Mouse (Mus musculus) limb, embryonic 11.5 days (tissue): Measurements from ENCODE around the gene Obsl1. TPM values are rescaled to one million over a fixed set of nuclear protein-coding genes. Genes with fewer than 3 reads are reported as not detected.

Experiments used
- ATAC-seq: fragments of 200-750 bp; cut with Nextera tagmentation; 2 replicates; pipeline ENCODE4 v1.8.0; 2017; ENCODE audit warnings: low read depth; ENCODE audit not compliant: insufficient number of reproducible peaks, low FRiP score, low TSS enrichment
- DNase-seq: peaks from one replicate; pipeline ENCODE4 v3.0.0-alpha.2; 2015; ENCODE audit warnings: low spot score
- H3K27ac ChIP-seq: fragments of 300-500 bp; sonication (generic); replicated peaks from 2 replicates; pipeline ENCODE4 v1.5.1; 2014; ENCODE audit warnings: low read depth, mild to moderate bottlenecking, low read length
- H3K27me3 ChIP-seq: fragments of 300-500 bp; sonication (generic); 2 replicates; pipeline ENCODE4 v1.6.1; 2014; ENCODE audit warnings: mild to moderate bottlenecking, low read length, mixed read lengths; ENCODE audit not compliant: control insufficient read depth, insufficient read depth
- H3K36me3 ChIP-seq: fragments of 300-500 bp; sonication (generic); 2 replicates; pipeline ENCODE4 v1.6.1; 2014; ENCODE audit warnings: mild to moderate bottlenecking, low read length, moderate library complexity, mixed read lengths; ENCODE audit not compliant: control insufficient read depth, insufficient read depth
- H3K4me1 ChIP-seq: fragments of 300-500 bp; sonication (generic); 2 replicates; pipeline ENCODE4 v1.6.1; 2014; ENCODE audit warnings: low read length, mixed read lengths; ENCODE audit not compliant: control insufficient read depth, insufficient read depth
- H3K4me2 ChIP-seq: fragments of 300-500 bp; sonication (generic); 2 replicates; pipeline ENCODE4 v1.6.1; 2014; ENCODE audit warnings: low read depth, mild to moderate bottlenecking, moderate library complexity; ENCODE audit not compliant: severe bottlenecking
- H3K4me3 ChIP-seq: fragments of 300-500 bp; sonication (generic); 2 replicates; pipeline ENCODE4 v1.5.1; 2014; ENCODE audit warnings: low read depth, low read length
- H3K9ac ChIP-seq: fragments of 300-500 bp; sonication (generic); 2 replicates; pipeline ENCODE4 v1.6.1; 2014; ENCODE audit warnings: mild to moderate bottlenecking, low read length
- H3K9me3 ChIP-seq: fragments of 300-500 bp; sonication (generic); 2 replicates; pipeline ENCODE4 v1.6.1; 2016; ENCODE audit warnings: low read length; ENCODE audit not compliant: control insufficient read depth
- WGBS: fragments of 180-500 bp; shearing (Covaris S2); extraction: QIAGEN DNeasy Blood & Tissue Kit; methylation state at CpG from one replicate; pipeline ENCODE4 v1.1.7; 2014; 5-methylcytosine and 5-hydroxymethylcytosine counted together
- polyA plus RNA-seq: library from polyadenylated mRNA; unstranded; fragments of >200 nt; fragmentation: Nextera tagmentation; extraction: Ambion mirVana; gene quantifications from 2 replicates; pipeline ENCODE4 v1.2.1, GENCODE M21; 2014

Obsl1 gene
- polyA plus RNA-seq, 1 experiment from 2014 or later: 67.4 TPM

DNA sequence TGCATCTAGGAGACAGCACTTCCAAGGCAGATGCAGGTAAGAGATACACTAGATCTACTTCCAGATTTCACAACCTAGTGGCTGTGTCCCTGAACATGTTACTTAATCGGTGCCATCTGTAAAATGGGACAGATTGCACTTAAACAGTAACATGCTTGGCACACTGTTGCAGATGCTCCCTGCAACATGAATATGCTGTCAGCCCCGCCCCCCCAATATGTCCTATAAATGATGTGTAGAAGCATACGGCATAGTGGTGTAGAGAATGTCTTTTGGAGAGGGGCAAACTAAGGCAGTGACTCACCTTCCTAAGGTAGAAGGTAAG lies 28.3 kb downstream of the Obsl1 start:
- no peak overlapping the region for H3K27ac ChIP-seq
- H3K27me3 ChIP-seq: peaks cover 32% of the 10 kb centered on the region
- H3K4me3 ChIP-seq: peak overlapping the region; percentile 85
- H3K9ac ChIP-seq: no peak overlapping the region
- H3K9me3 ChIP-seq: no peaks in the 10 kb centered on the region
- ATAC-seq (no peak), DNase-seq (no peak)
- WGBS: 52% methylated on average over 3 of the region's 3 CpGs
- peaks cover 7% of the 10 kb centered on the region for H3K36me3 ChIP-seq
- H3K4me1 ChIP-seq: peaks cover 16% of the 10 kb centered on the region
- peak overlapping the region; percentile 93 for H3K4me2 ChIP-seq

DNA sequence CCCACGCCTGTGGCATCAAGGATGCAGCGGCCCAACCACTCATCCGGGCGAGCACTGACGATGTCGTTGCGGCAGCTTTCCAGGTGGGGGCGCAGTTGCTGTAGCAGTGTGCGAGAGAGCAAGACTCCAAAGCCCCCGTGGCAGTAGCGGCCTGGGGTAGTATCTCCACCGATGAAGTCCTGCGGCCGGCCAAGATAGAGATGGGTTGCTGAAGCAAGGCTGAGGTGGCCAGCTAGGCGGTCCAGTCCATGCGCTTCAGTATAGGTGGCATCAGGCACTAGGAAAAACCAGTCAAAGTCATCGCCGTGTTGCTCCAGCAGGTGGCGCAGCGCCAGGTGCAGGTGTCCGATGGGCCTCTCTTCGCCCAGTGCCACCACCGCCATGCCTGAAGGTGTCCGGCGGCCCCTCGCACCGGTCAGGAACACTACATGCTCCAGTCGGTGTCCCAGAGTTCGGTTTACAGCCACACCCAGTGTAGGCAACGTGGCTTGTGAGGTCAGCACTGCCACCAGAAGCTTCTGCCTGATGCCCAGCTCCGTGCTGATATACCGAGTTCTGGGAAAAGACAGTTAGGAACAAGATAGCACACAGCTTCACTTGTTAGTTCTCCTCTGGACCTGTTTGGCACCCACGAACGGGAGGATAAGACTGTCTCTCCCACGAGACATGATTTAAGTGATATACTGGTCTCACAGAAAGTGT lies 28.8 kb downstream of the Obsl1 start:
- Histone ChIP-seq H3K9me3 (no peaks in the 10 kb centered on the region), H3K36me3 (peaks cover 7% of the 10 kb centered on the region), H3K4me2 (peak overlapping the region; percentile 93), H3K4me3 (peak overlapping the region; percentile 12; the same call in 1 of the 2 replicates), H3K9ac (no peak overlapping the region), H3K27me3 (peaks cover 27% of the 10 kb centered on the region), H3K27ac (no peak overlapping the region), H3K4me1 (peaks cover 16% of the 10 kb centered on the region)
- DNase-seq (peak; percentile 95), ATAC-seq (peak; percentile 26; the same call in 1 of the 2 replicates)
- 15% methylated on average over 35 of the region's 35 CpGs for WGBS

DNA sequence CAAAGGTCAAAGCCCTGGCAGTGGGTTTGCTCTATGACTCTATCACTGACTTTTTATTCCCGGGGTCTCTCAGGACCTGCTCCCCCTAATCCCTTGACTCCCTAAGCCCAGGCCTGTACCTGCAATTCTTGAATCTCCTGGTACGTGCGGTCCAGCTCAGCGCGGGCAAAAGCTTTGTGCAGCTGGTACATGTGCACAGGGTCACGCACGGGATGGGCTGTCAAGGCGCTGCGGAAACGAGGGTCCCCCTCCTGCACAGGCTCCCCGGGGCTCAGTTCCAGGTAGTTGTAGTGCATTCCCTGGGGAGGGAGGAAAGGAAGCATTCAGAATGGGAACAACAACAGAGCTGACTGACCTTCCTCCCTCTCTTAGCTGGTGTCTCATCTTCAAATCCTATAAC lies 29.8 kb downstream of the Obsl1 start:
- no peak for DNase-seq
- WGBS: 93% methylated on average over 11 of the region's 11 CpGs
- Histone ChIP-seq H3K9ac (no peak overlapping the region), H3K27ac (no peak overlapping the region), H3K9me3 (no peaks in the 10 kb centered on the region), H3K4me2 (no peak overlapping the region), H3K4me3 (no peak overlapping the region), H3K4me1 (peaks cover 16% of the 10 kb centered on the region), H3K36me3 (peaks cover 7% of the 10 kb centered on the region), H3K27me3 (peaks cover 19% of the 10 kb centered on the region)
- ATAC-seq: no peak

DNA sequence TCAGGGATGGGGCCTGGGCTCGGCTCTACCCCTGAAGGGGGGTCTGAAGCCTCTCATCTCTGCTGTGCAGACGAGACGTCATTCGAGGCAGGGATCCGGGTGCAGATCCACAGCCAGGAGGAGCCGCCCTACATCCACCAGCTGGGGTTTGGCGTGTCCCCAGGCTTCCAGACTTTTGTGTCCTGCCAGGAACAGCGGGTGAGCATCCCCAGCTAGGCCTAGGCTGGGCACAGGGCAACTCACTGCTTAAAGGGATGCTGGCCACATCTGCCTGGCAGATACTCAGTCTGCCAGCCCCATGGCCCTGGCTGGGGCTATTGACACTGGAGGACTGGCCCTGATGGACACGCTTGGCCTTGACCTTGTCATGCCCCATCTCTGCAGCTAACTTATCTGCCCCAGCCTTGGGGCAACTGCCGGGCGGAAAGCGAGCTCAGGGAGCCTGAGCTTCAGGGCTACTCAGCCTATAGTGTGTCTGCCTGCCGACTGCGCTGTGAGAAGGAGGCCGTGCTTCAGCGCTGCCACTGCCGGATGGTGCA lies 36.9 kb downstream of the Obsl1 start:
- no peak overlapping the region for H3K9ac ChIP-seq
- H3K27me3 ChIP-seq: peaks cover 2% of the 10 kb centered on the region; the same call in 1 of the 2 replicates
- no peaks in the 10 kb centered on the region for H3K4me1 ChIP-seq
- ATAC-seq (no peak), DNase-seq (no peak)
- H3K4me2 ChIP-seq: no peak overlapping the region
- WGBS: 73% methylated on average over 17 of the region's 17 CpGs
- H3K36me3 ChIP-seq: no peaks in the 10 kb centered on the region
- H3K4me3 ChIP-seq: no peak overlapping the region
- H3K9me3 ChIP-seq: no peaks in the 10 kb centered on the region
- H3K27ac ChIP-seq: no peak overlapping the region

DNA sequence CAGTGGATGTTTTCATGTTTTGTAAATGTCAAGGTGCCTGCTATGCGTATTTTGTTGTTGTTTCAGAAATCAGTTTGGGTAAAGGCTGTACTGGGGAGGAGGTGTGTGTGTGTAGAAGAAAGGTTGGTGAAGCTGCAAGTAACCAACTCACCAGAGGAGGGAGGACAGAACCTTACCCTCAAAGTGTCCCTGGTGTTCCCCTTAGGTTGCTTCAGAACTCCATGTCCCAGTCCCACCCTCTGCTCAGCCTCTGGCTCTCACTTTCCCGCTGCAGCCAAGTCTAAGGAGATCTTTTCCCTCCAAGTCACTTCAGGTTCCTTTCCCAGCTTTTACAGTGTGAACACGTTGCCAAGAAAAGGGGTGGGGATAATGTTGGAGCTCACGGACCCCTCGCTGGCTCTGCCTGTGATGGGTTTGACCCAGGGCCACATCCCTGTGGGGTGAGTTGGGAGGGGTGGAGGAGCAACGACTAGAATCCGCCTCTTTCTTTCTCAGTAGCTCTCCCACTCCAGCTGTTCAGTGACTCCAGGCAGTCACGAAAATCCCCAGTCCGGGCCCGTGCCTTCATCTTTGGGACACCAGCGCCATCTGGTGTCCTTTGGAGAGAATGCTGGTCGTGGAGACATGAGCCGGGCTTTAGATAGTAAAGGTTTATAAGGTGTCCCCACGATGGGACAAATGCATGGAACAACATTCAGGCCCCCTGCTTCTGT lies 38.9 kb downstream of the Obsl1 start:
- no peaks in the 10 kb centered on the region for H3K9me3 ChIP-seq
- no peaks in the 10 kb centered on the region for H3K36me3 ChIP-seq
- no peak overlapping the region for H3K4me2 ChIP-seq
- no peak overlapping the region; the same call in 1 of the 2 replicates for H3K9ac ChIP-seq
- DNase-seq (peak; percentile 92), ATAC-seq (peak; percentile 46; the same call in 1 of the 2 replicates)
- H3K27me3 ChIP-seq: peaks cover 2% of the 10 kb centered on the region; the same call in 1 of the 2 replicates
- no peak overlapping the region for H3K4me3 ChIP-seq
- 6% methylated on average over 14 of the region's 14 CpGs for WGBS
- no peak overlapping the region for H3K27ac ChIP-seq
- H3K4me1 ChIP-seq: no peaks in the 10 kb centered on the region

DNA sequence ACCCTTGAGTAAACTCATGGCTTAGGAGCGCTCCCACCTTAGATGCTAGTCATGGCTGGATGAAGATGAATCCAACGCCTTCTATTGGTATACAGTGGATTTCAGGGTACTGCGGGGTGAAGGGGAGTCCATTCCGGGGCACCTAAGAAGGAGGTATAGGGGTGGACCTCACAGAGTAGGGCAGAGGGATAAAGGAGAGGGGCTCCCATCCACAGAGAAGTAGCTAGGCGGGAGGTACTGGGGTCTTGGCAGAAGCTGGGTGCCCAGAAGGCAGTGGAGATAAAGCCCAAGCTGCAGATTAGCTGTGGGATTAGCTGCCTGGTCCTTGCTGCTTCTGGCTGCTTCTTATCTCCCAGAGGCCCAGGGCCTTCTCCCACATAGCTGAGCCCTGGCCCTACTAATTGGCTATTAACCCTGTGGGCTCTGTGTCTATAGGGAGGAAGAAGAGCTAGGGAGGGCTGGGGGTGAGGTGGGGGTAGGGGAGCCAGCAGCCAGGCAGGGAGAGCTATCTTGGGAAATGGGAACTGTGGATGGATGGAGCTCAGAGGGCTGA lies 42.5 kb downstream of the Obsl1 start:
- DNase-seq (no peak), ATAC-seq (no peak)
- no peaks in the 10 kb centered on the region; the same call in 1 of the 2 replicates for H3K27me3 ChIP-seq
- WGBS: 73% methylated on average over 5 of the region's 5 CpGs
- no peak overlapping the region for H3K4me3 ChIP-seq
- H3K9ac ChIP-seq: 0 out of 2 replicates have a peak overlapping the region, but pooled peaks have one; percentile 7
- no peaks in the 10 kb centered on the region for H3K9me3 ChIP-seq
- no peak overlapping the region for H3K27ac ChIP-seq
- peaks cover under 1% of the 10 kb centered on the region for H3K4me1 ChIP-seq
- H3K4me2 ChIP-seq: no peak overlapping the region; the same call in 1 of the 2 replicates
- no peaks in the 10 kb centered on the region for H3K36me3 ChIP-seq

DNA sequence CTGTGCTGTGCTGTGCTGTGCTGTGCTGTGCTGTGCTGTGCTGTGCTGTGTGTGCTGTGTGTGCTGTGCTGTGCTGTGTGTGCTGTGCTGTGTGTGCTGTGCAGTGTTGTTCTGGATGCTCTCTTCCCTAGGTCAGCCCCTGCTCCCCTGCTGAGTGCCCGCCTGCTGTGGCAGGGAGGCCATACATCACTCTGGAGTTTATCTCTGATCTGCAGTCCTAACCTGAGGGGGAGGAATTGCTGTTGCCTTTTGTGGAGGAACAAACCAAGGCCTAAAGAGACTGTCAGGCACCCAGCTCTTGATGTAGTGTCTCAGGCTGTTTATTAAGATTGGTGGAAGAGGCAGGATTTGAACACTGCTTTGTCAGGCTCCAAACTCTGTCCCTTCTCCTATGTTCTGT lies 43.6 kb downstream of the Obsl1 start:
- H3K4me3 ChIP-seq: no peak overlapping the region
- 40% methylated on average over 1 of the region's 1 CpGs for WGBS
- H3K9me3 ChIP-seq: no peaks in the 10 kb centered on the region
- no peak for ATAC-seq
- no peak for DNase-seq
- H3K4me1 ChIP-seq: peaks cover 11% of the 10 kb centered on the region
- H3K27ac ChIP-seq: no peak overlapping the region
- H3K36me3 ChIP-seq: no peaks in the 10 kb centered on the region
- peaks cover 6% of the 10 kb centered on the region; the same call in 1 of the 2 replicates for H3K27me3 ChIP-seq
- H3K9ac ChIP-seq: no peak overlapping the region
- no peak overlapping the region for H3K4me2 ChIP-seq

DNA sequence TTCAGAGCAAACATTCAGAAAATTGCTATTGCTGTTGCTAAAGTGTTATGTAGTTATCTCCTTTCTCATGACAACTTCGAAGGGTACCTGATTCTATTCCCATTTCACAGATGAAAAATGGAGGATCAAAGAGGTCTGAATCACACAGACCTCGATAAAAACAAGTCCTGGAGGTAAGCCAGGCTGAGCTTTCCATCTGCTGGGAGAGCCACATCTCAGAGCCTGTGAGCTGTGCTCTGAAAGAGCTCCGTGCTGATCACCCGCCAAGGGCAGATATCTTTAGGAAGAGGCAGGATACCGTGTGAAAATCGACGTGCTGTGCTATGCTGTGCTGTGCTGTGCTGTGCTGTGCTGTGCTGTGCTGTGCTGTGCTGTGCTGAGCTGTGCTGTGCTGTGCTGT lies 46.0 kb downstream of the Obsl1 start:
- Histone ChIP-seq H3K9ac (no peak overlapping the region), H3K9me3 (no peaks in the 10 kb centered on the region), H3K4me1 (peaks cover 29% of the 10 kb centered on the region), H3K4me2 (no peak overlapping the region), H3K27ac (no peak overlapping the region), H3K27me3 (peaks cover 9% of the 10 kb centered on the region), H3K36me3 (no peaks in the 10 kb centered on the region), H3K4me3 (no peak overlapping the region)
- ATAC-seq: no peak
- no peak for DNase-seq
- WGBS: 86% methylated on average over 7 of the region's 7 CpGs
